Mouse (Mus musculus) NIH3T3 (cell line): ENCODE data around the gene Trim27.

Source experiments
- DNase-seq: peaks from one replicate; pipeline ENCODE4 v3.0.0-alpha.2; 2012; ENCODE audit warnings: low read depth

The Trim27 gene

DNA sequence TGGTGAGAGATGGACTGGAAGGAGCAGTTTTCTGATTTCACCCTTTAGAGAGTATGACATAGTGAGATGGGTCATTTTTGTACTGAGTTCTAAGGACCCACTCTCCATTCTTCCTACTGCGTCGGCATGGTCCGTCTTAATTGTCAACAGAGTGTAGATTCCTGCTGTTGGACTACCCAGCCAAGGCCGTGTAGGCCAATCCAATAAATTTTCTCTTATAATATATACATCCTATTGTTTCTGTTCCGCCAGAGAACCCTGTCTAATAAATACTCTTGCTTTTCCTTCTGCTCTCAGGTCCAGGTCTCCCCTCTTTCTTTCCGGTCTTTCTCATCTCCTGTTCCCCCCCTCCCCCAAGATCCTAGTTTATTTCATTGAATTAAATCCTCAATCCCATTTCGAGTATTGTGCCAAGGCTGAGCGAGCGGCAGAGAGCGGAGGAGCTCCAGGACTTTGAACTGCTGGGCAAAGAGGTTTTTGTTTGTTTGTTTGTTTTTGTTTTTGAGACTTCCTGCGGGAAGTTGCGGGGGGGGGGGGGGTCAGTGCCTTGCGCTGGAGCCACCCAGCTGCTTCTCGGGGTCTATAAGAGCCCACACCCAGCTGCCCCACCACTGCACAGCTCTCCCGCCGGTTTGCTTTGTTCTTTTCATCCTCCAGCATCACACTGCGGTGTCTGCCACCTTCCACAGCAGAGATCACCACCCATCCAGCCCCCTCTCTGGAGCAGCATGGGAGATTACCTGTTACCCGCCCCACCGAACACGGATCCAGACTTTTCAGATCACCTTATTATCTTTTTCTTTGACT lies 42.6 kb downstream of the Trim27 start:
- no peak for DNase-seq

GRCm38 (mm10) chr13:21222463-21223022 lies 43.3 kb downstream of the Trim27 start:
- DNase-seq = peak; percentile 90

DNA sequence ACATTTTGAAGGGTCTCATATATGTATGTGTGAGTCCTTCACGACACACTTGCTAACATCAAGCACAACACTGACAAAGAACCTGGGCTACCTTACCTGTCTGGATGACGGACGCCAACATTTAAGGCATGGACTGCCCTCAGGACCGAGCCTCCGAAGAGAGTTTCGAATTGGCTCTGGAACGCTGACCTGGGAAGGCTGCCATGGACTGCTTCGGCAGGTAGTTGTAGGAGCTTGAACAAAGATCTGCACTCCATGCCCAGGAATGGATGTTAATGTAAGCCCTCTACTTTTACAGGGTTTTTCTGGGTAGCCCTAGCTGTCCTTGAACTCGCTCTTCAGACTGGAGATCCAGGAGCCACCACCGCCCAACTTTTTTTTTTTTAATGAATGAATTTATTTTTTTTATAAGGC lies 44.0 kb downstream of the Trim27 start:
- peak; percentile 57 for DNase-seq

DNA sequence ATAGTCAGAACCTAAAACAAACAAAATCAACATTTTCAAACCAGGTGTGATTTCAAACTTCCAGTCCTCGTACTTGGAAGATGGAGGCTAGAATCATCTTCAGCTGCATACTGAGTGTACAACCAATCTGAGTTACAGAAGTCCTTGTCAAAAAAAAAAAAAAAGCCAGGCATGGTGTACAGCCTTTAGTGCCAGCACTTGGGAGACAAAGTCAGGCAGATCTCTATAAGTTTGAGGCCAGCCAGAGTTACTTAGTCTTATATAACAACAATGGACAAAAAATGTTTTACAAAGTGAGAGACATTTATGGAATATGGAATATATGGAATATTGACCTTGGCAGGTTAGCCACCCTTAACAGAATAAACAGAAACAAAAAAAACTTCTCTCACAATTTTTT lies 45.1 kb downstream of the Trim27 start:
- no peak for DNase-seq

- no peak for DNase-seq
Observed at GRCm38 (mm10) chr13:21225206-21225605, 46.0 kb downstream of the Trim27 start.

DNA sequence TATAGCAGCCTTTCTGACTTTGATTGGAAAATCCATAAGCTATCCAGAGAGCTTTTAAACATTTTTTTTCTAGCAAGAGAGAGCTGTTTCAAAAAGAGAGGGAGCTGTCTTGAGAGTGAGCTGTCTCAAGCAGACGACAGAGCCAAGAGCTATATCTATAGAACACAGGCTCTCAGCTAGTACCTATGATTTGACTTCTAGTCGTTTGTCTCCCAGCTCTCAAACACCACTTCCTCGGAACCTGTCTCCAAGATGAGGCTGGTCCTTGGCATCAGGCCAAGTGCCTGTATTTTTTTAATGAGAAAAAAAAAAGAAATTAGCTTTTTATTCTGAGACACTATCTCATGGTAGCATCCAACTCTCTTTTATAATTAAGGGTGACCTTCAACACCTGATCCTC lies 46.8 kb downstream of the Trim27 start:
- DNase-seq = no peak

GRCm38 (mm10) chr13:21233732-21234705 lies 54.8 kb downstream of the Trim27 start:
- peak; percentile 87 for DNase-seq

- no peak for DNase-seq
Observed at GRCm38 (mm10) chr13:21236714-21237113, 57.5 kb downstream of the Trim27 start.

GRCm38 (mm10) chr13:21237161-21237560 lies 57.9 kb downstream of the Trim27 start:
- no peak for DNase-seq

DNA sequence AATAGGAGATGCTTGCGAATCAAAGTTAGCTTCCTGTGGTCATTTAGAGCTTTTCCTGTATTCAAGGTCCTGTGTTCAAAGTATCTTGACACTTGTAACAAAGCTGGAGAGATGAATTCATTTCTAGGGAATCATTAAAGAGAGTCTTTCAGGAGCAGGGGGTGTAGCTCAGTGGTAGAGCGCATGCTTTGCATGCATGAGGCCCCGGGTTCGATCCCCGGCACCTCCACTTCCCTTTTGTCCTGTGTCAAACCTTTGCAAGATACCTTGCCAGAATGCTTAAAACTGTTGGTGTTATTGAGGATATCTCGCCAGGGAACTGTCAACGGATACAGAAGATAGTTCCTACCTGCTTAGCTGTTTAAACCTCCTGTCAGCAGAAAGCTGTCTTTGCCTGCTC lies 61.5 kb downstream of the Trim27 start:
- DNase-seq = peak; percentile 53

GRCm38 (mm10) chr13:21242408-21243125 lies 63.3 kb downstream of the Trim27 start:
- peak; percentile 25 for DNase-seq

DNA sequence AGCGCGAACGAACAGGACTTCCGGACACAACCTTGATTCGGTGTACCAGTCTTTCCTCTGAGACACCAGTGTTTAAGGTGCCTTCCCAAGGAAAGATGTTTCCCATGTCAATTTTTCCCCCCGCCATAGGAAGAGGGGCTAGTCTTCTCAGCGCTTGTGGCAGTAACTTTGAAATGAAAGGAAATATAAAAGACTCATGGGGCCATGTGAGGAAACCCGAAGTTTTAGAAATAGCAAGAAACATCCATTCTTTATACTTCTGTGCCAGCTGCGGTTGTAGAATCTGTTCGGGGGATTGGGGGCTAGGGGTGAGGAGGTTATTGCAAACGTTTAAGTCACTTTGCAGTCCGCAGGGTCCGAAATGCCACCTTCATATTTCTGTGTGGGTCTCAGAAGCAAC lies 64.0 kb downstream of the Trim27 start:
- DNase-seq = no peak

DNA sequence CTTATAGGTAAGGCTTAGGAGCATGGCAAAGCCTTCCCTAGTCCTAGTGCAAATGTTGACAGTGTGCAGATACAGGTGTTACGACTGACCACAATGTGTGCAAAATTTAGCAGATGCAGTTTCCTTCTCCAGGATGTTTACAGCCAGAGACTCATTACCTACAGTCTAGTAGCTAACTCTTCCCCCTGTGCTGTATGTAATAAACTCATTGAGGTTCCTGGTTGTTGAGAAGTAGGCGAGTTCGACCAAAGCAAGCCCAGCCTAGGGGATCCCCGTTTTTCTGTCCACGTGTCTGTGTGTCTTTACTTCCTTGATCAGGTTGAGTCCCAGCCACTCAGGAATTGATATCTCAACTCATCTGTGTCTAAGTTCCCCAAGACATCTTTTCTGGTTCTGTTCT lies 64.8 kb downstream of the Trim27 start:
- no peak for DNase-seq
